Mouse (Mus musculus) small intestine, adult 2 months (tissue): Measurements from ENCODE around the gene Ppm1h. TPM values are rescaled to one million over a fixed set of nuclear protein-coding genes. Genes with fewer than 3 reads are reported as not detected.

Source experiments
- H3K27ac ChIP-seq: fragments of 200-500 bp; 2 replicates; pipeline ENCODE4 v1.5.1; 2012; ENCODE audit warnings: low read depth, low read length, control low read depth, inconsistent platforms; ENCODE audit not compliant: insufficient read depth
- H3K27me3 ChIP-seq: fragments of 200-500 bp; 2 replicates; pipeline ENCODE4 v1.6.1; 2012; ENCODE audit warnings: mild to moderate bottlenecking, moderate library complexity, low read length, inconsistent platforms; ENCODE audit not compliant: control insufficient read depth, insufficient read depth
- H3K36me3 ChIP-seq: fragments of 200-500 bp; 2 replicates; pipeline ENCODE4 v1.6.1; 2012; ENCODE audit warnings: mild to moderate bottlenecking, low read length, control low read depth, inconsistent platforms; ENCODE audit not compliant: control insufficient read depth, insufficient read depth
- H3K4me1 ChIP-seq: fragments of 200-500 bp; 2 replicates; pipeline ENCODE4 v1.6.1; 2012; ENCODE audit warnings: low read length, inconsistent platforms, mixed read lengths; ENCODE audit not compliant: control insufficient read depth, insufficient read depth, insufficient read length
- H3K4me3 ChIP-seq: fragments of 200-500 bp; 2 replicates; pipeline ENCODE4 v1.5.1; 2012; ENCODE audit warnings: low read depth, mild to moderate bottlenecking, control low read depth, inconsistent platforms, low read length, moderate library complexity
- CTCF ChIP-seq: fragments of 200-500 bp; IDR thresholded peaks from 2 replicates; pipeline ENCODE4 v1.5.1; 2012; ENCODE audit warnings: low read depth, mild to moderate bottlenecking, control low read depth, inconsistent platforms, low read length, moderate library complexity, mixed read lengths; ENCODE audit not compliant: insufficient replicate concordance, insufficient read length; ENCODE audit errors: extremely low read depth
- POLR2A ChIP-seq: fragments of 200-500 bp; IDR thresholded peaks from 2 replicates; pipeline ENCODE4 v1.6.1; 2012; ENCODE audit warnings: low read depth, mild to moderate bottlenecking, control low read depth, inconsistent platforms, low read length, moderate library complexity
- WGBS: fragments of 180-500 bp; shearing (Covaris S2); methylation state at CpG from one replicate; pipeline ENCODE4 v1.1.7; 2018; 5-methylcytosine and 5-hydroxymethylcytosine counted together
- polyA plus RNA-seq: library from polyadenylated mRNA; depleted of rRNA; stranded (reverse); fragments of >200 nt; gene quantifications from 2 replicates; pipeline ENCODE4 v1.2.3, GENCODE M21; 2012

Ppm1h gene
- polyA plus RNA-seq, 1 experiment, result 14.7 TPM

- 80% methylated on average over 4 of the region's 4 CpGs for WGBS
- H3K36me3 ChIP-seq, result peaks cover 15% of the 10 kb centered on the region
- TF ChIP-seq POLR2A (no peak), CTCF (no peak)
- H3K4me1 ChIP-seq, result no peaks in the 10 kb centered on the region
- H3K27me3 ChIP-seq, result no peaks in the 10 kb centered on the region
- H3K27ac ChIP-seq, result no peak overlapping the region
- H3K4me3 ChIP-seq, result no peak overlapping the region
Observed at GRCm38 (mm10) chr10:122876964-122877363, 198.4 kb downstream of the Ppm1h start.

- H3K27ac ChIP-seq, result no peak overlapping the region
- no peak overlapping the region for H3K4me3 ChIP-seq
- peaks cover 15% of the 10 kb centered on the region for H3K36me3 ChIP-seq
- H3K4me1 ChIP-seq, result no peaks in the 10 kb centered on the region
- TF ChIP-seq CTCF, result no peak
- TF ChIP-seq POLR2A, result no peak
- H3K27me3 ChIP-seq, result no peaks in the 10 kb centered on the region
- WGBS, result 89% methylated on average over 2 of the region's 2 CpGs
Observed at GRCm38 (mm10) chr10:122877436-122877835, 198.9 kb downstream of the Ppm1h start.

GRCm38 (mm10) chr10:122881456-122881855, 202.9 kb downstream of the Ppm1h start:
- no peaks in the 10 kb centered on the region for H3K27me3 ChIP-seq
- WGBS, result 89% methylated on average over 10 of the region's 10 CpGs
- H3K27ac ChIP-seq, result no peak overlapping the region
- peaks cover 2% of the 10 kb centered on the region; the same call in 1 of the 2 replicates for H3K4me1 ChIP-seq
- peaks cover 15% of the 10 kb centered on the region for H3K36me3 ChIP-seq
- TF ChIP-seq CTCF, result no peak
- no peak overlapping the region for H3K4me3 ChIP-seq

- Histone ChIP-seq H3K36me3 (peaks cover 18% of the 10 kb centered on the region), H3K27ac (no peak overlapping the region), H3K4me3 (no peak overlapping the region), H3K27me3 (no peaks in the 10 kb centered on the region), H3K4me1 (peaks cover 2% of the 10 kb centered on the region; the same call in 1 of the 2 replicates)
- TF ChIP-seq CTCF (no peak), POLR2A (no peak)
- WGBS, result 56% methylated on average over 4 of the region's 4 CpGs
Observed at GRCm38 (mm10) chr10:122882614-122883013, 204.1 kb downstream of the Ppm1h start.

- Histone ChIP-seq H3K4me1 (peaks cover 2% of the 10 kb centered on the region; the same call in 1 of the 2 replicates), H3K27me3 (no peaks in the 10 kb centered on the region), H3K27ac (no peak overlapping the region), H3K4me3 (no peak overlapping the region), H3K36me3 (peaks cover 11% of the 10 kb centered on the region)
- 49% methylated on average over 15 of the region's 15 CpGs for WGBS
- TF ChIP-seq POLR2A (no peak), CTCF (no peak)
Observed at GRCm38 (mm10) chr10:122883823-122884743, 205.5 kb downstream of the Ppm1h start.

- Histone ChIP-seq H3K36me3 (peaks cover 3% of the 10 kb centered on the region; the same call in 1 of the 2 replicates), H3K27me3 (no peaks in the 10 kb centered on the region), H3K27ac (no peak overlapping the region), H3K4me1 (peaks cover 2% of the 10 kb centered on the region; the same call in 1 of the 2 replicates), H3K4me3 (no peak overlapping the region)
- 90% methylated on average over 5 of the region's 5 CpGs for WGBS
- no peak for TF ChIP-seq CTCF
- TF ChIP-seq POLR2A, result no peak
Observed at GRCm38 (mm10) chr10:122885301-122885700, 206.7 kb downstream of the Ppm1h start.
